Mouse (Mus musculus): ENCODE results near the gene Actrt2.

- TF ChIP-seq POLR2A (IDR thresholded peaks at IDR 0.05; ENCODE audit: borderline replicate concordance, extremely low read depth, insufficient read depth, insufficient read length, poor library complexity, severe bottlenecking) (no peak), CTCF (IDR thresholded peaks at IDR 0.05; ENCODE audit: borderline replicate concordance, extremely low read depth, insufficient read depth, insufficient read length) (no peak)
Observed at GRCm38 (mm10) chr4:154702931-154703330, 35.3 kb upstream of the Actrt2 start.

Measured in brain, embryonic 14.5 days (tissue).